Mouse (Mus musculus) mouse trophoblast stem cell (cell line): ENCODE results near the gene Trim30c.
"Not testable (repeated sequence)": the region's sequence is repeated elsewhere in the genome, so short reads cannot be mapped to it uniquely, and the experiment has no call there.

ENCODE experiments used
- in situ Hi-C, 2 experiments: fragments of 300-500 bp; cut with MseI, MboI; formaldehyde crosslinking; loops; 2 replicates in 1 of 2; 3 replicates in 1 of 2; pipeline ENCODE4 v1.15.1; 2025

Gene Trim30c

DNA sequence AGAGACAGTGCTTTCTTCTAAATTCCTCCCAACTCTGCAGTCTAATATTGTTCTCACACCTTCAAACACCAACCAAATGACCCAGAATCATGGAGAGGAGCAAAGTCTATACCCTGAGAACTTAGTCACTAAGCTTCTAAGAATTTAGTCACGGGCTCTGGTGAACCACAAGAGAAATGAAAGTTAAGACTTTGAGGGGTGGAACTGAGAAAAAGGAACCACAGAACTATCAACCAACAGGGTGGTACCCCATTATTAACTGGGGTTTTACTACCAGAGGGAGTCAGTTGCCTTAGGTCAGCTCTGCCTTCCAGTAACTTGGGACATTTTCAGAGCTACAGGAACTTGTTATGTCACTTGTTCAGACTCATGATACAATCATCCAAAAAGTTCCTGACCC, at the start of gene Trim30c:
TSS of gene Trim30c (minus strand) at position 140 of the 400 bp plus-strand sequence.
- in situ Hi-C loops, result no loop called here

DNA sequence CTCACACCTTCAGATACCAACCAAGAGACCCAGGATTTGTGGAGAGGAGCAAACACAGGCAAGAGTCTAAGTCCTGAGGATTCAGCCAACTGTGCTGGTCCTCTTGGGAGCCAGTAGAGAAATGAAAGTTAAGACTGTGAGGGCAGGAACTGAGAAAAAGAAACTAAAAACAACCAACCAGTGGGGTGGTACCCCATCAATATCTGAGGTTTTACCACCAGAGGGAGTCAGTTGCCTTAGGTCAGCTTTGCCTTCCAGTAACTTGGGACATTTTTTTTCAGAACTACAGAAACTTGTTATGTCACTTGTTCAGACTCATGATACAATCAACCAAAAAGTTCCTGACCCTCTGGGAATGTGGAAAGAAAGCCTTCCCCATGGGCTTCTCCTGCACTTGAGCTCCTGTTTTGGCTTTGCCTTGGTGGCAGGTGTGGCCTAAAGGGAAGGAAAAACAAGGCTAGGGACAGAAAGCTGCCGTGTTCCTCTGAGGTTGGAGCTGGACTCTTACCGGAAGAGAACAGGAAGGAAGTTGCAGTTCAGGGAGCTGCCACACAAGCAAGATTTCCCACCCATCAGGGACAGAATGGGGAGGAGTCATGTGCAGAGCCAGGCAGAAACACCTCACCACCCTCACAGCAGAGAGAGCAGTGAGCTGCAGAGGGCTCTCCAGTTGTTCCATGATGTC, 45.5 kb upstream of the Trim30c start:
- in situ Hi-C loops, result no loop called here

DNA sequence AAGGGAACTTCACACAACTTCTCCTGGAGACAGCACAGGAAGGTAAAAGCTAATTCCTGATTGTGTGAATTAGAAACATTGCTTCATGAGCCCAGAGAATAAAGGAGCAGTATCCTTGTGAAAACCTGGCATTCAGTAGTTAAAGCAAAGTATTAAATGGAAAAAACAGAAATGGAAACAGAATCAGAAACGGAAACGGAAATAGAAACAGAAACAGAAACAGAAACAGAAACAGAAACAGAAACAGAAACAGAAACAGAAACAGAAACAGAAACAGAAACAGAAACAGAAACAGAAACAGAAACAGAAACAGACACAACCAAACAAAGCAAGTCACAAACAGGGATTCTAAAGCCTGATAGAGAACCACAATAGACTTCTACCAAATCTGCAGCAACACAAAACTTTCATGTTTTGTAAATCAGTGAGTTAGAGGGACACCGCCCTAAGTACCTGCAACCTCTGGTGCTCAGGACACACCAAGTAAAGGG, 3.9 kb upstream of the Trim30c start:
- in situ Hi-C loops, result no loop called here

DNA sequence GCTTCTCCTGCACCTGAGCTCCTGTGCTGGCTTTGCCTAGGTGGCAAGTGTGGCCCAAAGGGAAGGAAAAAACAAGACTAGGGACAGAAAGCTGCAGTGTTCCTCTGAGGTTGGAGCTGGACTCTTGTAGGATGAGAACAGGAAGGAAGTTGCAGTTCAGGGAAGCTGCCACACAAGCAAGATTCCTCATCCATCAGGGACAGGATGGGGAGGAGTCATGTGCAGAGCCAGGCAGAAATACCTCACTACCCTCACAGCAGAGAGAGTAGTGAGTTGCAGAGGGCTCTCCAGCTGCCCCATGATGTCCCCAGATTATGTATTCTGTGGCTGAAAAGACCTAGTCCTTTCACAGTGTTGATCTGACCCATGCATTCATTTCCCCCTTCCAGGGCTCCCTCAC, 503 bp upstream of the Trim30c start:
- in situ Hi-C loops, result no loop called here

DNA sequence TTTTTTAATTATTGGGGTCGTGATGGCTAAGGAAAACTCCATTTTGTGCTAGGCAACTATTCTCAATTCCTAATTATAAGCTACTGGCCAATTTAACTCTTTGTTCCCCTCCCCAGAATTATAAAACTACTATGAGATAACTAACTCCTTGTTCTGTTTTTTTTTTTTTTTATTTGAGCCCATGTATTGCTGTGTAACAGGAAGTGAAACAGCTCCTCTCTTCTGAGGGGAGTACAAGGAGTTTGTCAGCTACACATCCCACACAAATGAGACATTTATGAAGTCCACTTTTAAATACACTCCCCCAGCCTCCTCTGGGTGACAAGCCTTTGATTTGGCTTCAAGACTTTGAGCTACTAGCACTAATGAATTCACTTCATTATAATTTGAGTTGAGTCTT, 2.1 kb downstream of the Trim30c start:
- in situ Hi-C loops, result no loop called here

DNA sequence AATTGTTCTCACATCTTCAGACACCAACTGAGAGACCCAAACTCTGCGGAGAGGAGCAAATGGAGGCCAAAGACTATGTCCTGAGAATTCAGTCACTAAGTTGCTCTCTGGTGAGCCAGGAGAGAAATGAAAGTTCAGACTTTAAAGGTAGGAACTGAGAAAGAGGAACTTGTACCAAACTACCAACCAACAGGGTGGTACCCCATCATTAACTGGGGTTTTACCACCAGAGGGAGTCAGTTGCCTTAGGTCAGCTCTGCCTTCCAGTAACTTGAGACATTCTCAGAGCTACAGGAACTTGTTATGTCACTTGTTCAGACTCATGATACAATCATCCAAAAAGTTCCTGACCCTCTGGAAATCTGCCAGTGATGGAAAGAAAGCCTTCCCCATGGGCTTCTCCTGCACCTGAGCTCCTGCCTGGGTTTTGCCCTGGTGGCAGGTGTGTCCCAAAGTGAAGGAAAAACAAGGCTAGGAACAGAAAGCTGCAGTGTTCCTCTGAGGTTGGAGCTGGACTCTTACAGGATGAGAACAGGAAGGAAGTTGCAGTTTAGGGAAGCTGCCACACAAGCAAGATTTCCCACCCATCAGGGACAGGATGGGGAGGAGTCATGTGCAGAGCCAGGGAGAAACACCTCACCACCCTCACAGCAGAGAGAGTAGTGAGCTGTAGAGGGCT, 30.8 kb downstream of the Trim30c start, which contains the start of gene Trim30b:
TSS of gene Trim30b (minus strand) at position 149 of the 679 bp plus-strand sequence.
- in situ Hi-C loops, result no loop called here

DNA sequence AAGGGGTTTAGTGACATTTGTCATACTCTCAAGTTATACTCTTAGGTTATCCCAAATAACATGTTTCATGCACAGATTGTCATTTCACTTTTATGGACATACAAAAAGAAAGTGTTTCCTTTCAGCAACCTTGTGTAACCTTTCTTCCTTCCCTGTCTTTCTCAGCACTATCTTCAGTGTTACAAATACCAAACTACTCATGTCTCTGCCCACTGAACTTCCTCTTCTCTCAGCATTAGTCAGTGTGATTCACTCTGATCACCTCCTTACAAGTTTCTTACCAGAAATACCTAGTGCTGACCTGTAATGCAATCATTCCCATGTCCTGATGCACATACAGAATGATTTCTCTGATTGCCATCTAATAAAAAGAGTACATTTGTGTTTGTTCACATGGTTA, 34.3 kb downstream of the Trim30c start:
- in situ Hi-C loops, result no loop called here

DNA sequence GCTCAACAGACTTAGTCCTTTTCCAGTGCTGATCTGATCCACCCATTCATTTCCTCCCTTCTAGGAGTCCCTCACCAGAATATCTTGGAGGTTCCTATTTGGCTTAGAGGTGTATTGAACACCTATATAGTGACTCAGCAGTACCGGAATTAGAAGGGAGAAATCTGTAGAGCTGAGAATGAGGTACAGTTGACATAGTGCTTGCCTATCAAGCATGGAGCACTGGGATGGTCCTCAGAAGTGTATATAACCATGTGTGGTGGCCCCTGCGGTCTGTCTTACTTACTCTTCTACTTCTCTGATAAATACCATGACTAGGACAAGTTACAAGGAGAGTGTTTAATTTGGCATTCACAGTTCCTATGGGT, 47.1 kb downstream of the Trim30c start:
- in situ Hi-C loops, result no loop called here

DNA sequence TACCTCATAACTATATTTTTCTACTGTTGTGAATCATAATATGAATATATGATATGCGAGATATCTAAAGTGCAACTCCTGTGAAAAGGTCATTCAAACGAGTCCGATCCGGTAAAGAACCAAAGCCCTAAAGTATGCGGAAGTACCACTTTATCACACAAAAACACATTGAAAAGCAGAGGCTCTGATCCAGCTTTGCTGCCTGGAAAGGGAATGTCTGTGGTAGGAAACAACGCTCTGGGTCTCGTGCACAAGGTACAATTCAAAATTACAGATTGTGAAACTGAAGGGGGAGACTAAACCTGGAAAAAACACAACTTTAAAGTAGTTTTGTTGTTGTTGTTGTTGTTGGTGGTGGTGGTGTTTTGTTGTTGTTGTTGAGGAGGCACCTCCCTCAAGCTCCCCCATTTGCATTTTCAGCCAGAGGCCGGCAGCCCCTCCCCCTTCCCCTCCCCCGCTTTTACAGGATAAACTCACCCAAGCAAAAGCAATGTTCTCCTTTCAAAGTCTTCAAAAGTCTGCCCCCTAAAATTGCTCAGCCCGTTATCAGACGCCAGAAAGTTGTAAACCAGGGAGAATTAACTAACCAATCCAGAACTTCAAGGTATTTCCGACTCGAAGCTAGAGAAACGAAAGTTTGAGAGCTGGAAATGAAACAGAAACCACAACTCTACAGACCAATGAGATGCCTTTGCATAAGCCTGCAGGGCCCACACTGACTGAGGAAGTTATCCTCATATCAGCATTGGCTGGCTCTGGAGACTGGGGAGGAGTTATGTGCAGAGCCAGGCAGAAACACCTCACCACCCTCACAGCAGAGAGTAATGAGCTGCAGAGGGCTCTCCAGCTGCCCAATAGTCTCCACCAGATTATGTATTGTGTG, 47.7 kb downstream of the Trim30c start, which contains the start of gene Trim12c:
TSS of gene Trim12c (minus strand) at position 646 of the 883 bp plus-strand sequence.
- in situ Hi-C loops, result no loop called here

DNA sequence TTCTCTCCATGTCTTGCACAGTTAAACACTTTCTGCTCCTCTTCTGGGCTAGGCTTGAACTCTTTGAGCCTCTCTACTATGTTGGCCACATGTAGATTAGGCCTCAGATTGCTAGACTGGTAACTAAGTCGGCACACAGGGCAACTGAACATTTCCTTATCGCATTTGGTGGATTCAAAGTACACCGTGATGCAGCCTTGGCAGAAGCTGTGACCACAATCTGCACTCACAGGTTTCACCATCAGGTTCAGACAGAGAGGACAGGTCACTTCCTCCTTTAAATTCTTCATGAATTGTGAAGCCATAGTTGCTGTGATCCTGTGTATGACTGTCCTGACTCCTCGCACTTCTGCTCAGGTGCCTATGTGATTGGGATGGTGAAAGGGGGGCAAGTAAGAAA, 52.6 kb downstream of the Trim30c start:
- in situ Hi-C loops, result not testable (repeated sequence)

DNA sequence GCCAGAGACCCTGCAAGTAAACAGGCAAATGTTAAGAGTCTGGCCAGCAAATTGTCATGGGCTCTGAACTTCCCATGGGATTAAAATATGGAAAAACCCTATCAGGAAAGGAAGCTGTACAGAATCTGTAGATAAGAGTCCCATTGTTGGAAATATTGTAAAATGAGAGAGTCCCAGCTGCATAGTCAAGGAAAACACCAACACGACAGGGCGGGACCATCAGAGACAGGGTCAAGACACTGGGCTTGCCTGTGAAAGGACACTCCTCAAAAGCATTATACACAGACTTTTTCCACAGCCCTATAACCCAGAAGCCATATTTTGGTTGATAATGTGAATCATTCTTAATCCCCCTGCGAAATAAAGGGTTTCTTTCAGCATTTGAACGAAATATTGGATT, 59.9 kb downstream of the Trim30c start:
- in situ Hi-C loops, result not testable (repeated sequence)

DNA sequence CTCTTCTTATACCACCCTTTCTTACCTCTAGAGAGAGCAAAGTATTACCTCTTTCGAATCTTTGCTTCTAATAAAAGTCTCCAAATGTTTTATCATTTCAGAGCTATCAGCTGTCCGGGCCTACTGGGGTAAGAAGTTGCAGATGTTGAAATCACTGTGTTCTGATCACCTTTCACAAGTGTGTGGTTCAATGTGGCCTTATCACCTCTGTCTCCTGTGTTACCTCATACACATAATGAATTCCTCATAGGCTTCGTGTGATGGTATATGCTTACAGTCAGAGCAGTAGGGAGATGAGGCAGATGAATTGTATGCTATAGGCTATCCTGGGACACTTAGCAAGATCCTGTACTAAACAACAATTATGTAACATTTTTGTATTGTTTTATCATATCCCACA, 65.1 kb downstream of the Trim30c start:
- in situ Hi-C loops, result not testable (repeated sequence)
